ENCODE assay signal across 12 mouse cellular contexts in the genomic region with DNA sequence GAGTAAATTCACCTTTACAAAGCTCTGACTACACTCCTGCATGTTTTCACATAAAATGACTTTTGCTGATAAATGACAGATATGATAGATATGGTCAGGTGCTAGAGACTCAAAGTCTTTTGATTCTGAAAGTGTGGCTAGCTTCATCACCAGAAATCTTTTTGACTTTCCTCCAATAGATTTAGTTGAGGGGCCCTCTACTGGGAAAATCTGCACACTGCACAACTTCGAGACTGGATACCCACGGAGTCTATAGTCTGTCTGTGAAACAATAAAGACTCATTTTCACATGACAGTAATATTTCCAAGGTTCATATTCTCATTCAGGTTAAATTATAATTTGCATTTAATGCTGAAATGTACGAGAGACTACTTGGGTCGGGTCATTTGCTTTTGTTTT. TPM values are rescaled to one million over a fixed set of nuclear protein-coding genes. Genes with fewer than 3 reads are reported as not detected.
DNase-seq lines count a peak whose midpoint lies in the region; ATAC-seq and TF ChIP-seq lines count a peak whose summit lies in the region.
"Had no signal": no experiment of that assay in that cellular context is flagged by ENCODE, and none has a peak within 500 bp of the region (broad histone marks: within the 10 kb centered on the region; RNA-seq: fewer than 3 reads in every experiment).

No protein-coding gene starts in this region.

- no peaks in the 10 kb centered on the region for H3K4me1 ChIP-seq in hindbrain, postnatal 0 days (ENCODE audit: insufficient read depth, low read length)
- no peaks in the 10 kb centered on the region for H3K4me1 ChIP-seq in hindbrain, embryonic 13.5 days (replicated peaks)
- no peaks in the 10 kb centered on the region for H3K4me1 ChIP-seq in midbrain, embryonic 14.5 days (ENCODE audit: control insufficient read depth, insufficient read depth, low read length)
- H3K4me1 ChIP-seq in midbrain, embryonic 16.5 days (ENCODE audit: control insufficient read depth, insufficient read depth, low read length), result no peaks in the 10 kb centered on the region
- H3K4me1 ChIP-seq: heart, embryonic 12.5 days had no signal

- no peaks in the 10 kb centered on the region for H3K9me3 ChIP-seq in hindbrain, postnatal 0 days (ENCODE audit: low read length)
- H3K9me3 ChIP-seq in hindbrain, embryonic 13.5 days, result no peaks in the 10 kb centered on the region
- H3K9me3 ChIP-seq in midbrain, embryonic 14.5 days (ENCODE audit: control insufficient read depth, low read length), result no peaks in the 10 kb centered on the region
- H3K9me3 ChIP-seq in midbrain, embryonic 16.5 days (replicated peaks; ENCODE audit: control insufficient read depth, low read length, poor library complexity, severe bottlenecking), result no peaks in the 10 kb centered on the region
- H3K9me3 ChIP-seq: heart, embryonic 12.5 days had no signal

- peak; percentile 43 for TF ChIP-seq CTCF in hindbrain, postnatal 0 days (IDR thresholded peaks at IDR 0.05; ENCODE audit: low read depth)

- WGBS in hindbrain, postnatal 0 days, result 60% methylated on average over 4 of the region's 4 CpGs
- WGBS in hindbrain, embryonic 13.5 days, result 69% methylated on average over 4 of the region's 4 CpGs
- 65% methylated on average over 4 of the region's 4 CpGs for WGBS in midbrain, embryonic 14.5 days
- WGBS in midbrain, embryonic 16.5 days, result 69% methylated on average over 4 of the region's 4 CpGs

- no peak overlapping the region for H3K9ac ChIP-seq in hindbrain, postnatal 0 days (replicated peaks; ENCODE audit: low read length)
- H3K9ac ChIP-seq in hindbrain, embryonic 13.5 days, result no peak overlapping the region
- H3K9ac ChIP-seq in midbrain, embryonic 14.5 days (replicated peaks; ENCODE audit: low read length), result no peak overlapping the region
- no peak overlapping the region for H3K9ac ChIP-seq in midbrain, embryonic 16.5 days (ENCODE audit: low read depth, low read length)
- H3K9ac ChIP-seq: heart, embryonic 12.5 days had no signal

- no peaks in the 10 kb centered on the region for H3K27me3 ChIP-seq in hindbrain, postnatal 0 days (ENCODE audit: insufficient read depth, low read length)
- H3K27me3 ChIP-seq in hindbrain, embryonic 13.5 days, result no peaks in the 10 kb centered on the region
- no peaks in the 10 kb centered on the region for H3K27me3 ChIP-seq in midbrain, embryonic 14.5 days (ENCODE audit: control insufficient read depth, insufficient read depth, low read length)
- no peaks in the 10 kb centered on the region for H3K27me3 ChIP-seq in midbrain, embryonic 16.5 days (ENCODE audit: control insufficient read depth, insufficient read depth, low read depth, low read length)
- H3K27me3 ChIP-seq: heart, embryonic 12.5 days had no signal

- H3K27ac ChIP-seq in hindbrain, postnatal 0 days, result no peak overlapping the region
- H3K27ac ChIP-seq in hindbrain, embryonic 13.5 days, result no peak overlapping the region
- H3K27ac ChIP-seq in midbrain, embryonic 14.5 days (replicated peaks; ENCODE audit: low read depth, low read length), result no peak overlapping the region
- no peak overlapping the region for H3K27ac ChIP-seq in midbrain, embryonic 16.5 days (ENCODE audit: low read length)

- no peaks in the 10 kb centered on the region for H3K36me3 ChIP-seq in hindbrain, postnatal 0 days (ENCODE audit: insufficient read depth, low read length)
- H3K36me3 ChIP-seq in hindbrain, embryonic 13.5 days, result no peaks in the 10 kb centered on the region
- H3K36me3 ChIP-seq in midbrain, embryonic 14.5 days (ENCODE audit: control insufficient read depth, insufficient read depth, low read length), result no peaks in the 10 kb centered on the region
- H3K36me3 ChIP-seq in midbrain, embryonic 16.5 days (ENCODE audit: control insufficient read depth, insufficient read depth, low read length), result no peaks in the 10 kb centered on the region
- H3K36me3 ChIP-seq: heart, embryonic 12.5 days had no signal

- ATAC-seq in hindbrain, postnatal 0 days, result no peak
- no peak for ATAC-seq in hindbrain, embryonic 13.5 days (ENCODE audit: low FRiP score)
- ATAC-seq in midbrain, embryonic 14.5 days (ENCODE audit: low FRiP score, low TSS enrichment), result no peak
- no peak for ATAC-seq in midbrain, embryonic 16.5 days

- no peak overlapping the region for H3K4me3 ChIP-seq in hindbrain, postnatal 0 days (ENCODE audit: low read length)
- H3K4me3 ChIP-seq in hindbrain, embryonic 13.5 days, result no peak overlapping the region
- H3K4me3 ChIP-seq in midbrain, embryonic 14.5 days (replicated peaks; ENCODE audit: low read depth, low read length), result no peak overlapping the region
- no peak overlapping the region for H3K4me3 ChIP-seq in midbrain, embryonic 16.5 days (ENCODE audit: low read depth, low read length)
- H3K4me3 ChIP-seq: heart, embryonic 12.5 days had no signal

- DNase-seq in adrenal gland, postnatal 36 days, result peak; percentile 2
- DNase-seq in adrenal gland, adult 2 months, result no peak
- DNase-seq in hindbrain, postnatal 0 days (ENCODE audit: low spot score), result peak; percentile 33
- peak; percentile 48 for DNase-seq in midbrain, embryonic 14.5 days
- DNase-seq in right cerebral cortex, postnatal 14 days, result peak; percentile 13
- no peak for DNase-seq in urinary bladder, adult 18-20 months (ENCODE audit: low spot score in 2 of 2)
- DNase-seq: cerebellum, adult 9-10 months; thymus, postnatal 14 days had no signal

- H3K4me2 ChIP-seq in hindbrain, postnatal 0 days (ENCODE audit: low read depth, low read length), result no peak overlapping the region
- H3K4me2 ChIP-seq in hindbrain, embryonic 13.5 days, result no peak overlapping the region
- no peak overlapping the region for H3K4me2 ChIP-seq in midbrain, embryonic 14.5 days (ENCODE audit: low read length)
- H3K4me2 ChIP-seq in midbrain, embryonic 16.5 days (ENCODE audit: low read length), result no peak overlapping the region
- H3K4me2 ChIP-seq: heart, embryonic 12.5 days had no signal

RNA-seq across cellular contexts. Expression of gene Pnlip, which starts 9.8 kb away (rescaled TPM):
- total RNA-seq in adrenal gland, postnatal 36 days (2021), result under 1 TPM in 1 of 2 experiments, not detected in 1; 0.20 TPM
- under 1 TPM in 1 of 2 experiments, not detected in 1; 0.38 TPM for total RNA-seq in adrenal gland, adult 2 months (2021)
- 0.21 TPM in 1 of 2 replicates, not detected in the other for polyA plus RNA-seq in adrenal gland, adult 2 months (2012; rRNA removed)
- total RNA-seq in hindbrain, postnatal 0 days (2014; rRNA removed), result 0.65 and 1.3 TPM in 2 replicates
- 1.4 and 1.5 TPM in 2 replicates for polyA plus RNA-seq in hindbrain, postnatal 0 days (2015; fragmentation: Nextera tagmentation; extraction: Ambion mirVana)
- polyA plus RNA-seq in hindbrain, embryonic 13.5 days (2015; fragmentation: Nextera tagmentation; extraction: Ambion mirVana), result 0.47 and 0.71 TPM in 2 replicates
- 0.15 TPM in 1 of 2 replicates, not detected in the other for polyA plus RNA-seq in midbrain, embryonic 14.5 days (2014; fragmentation: Nextera tagmentation; extraction: Ambion mirVana)
- polyA plus RNA-seq in midbrain, embryonic 16.5 days (2015; fragmentation: Nextera tagmentation; extraction: Ambion mirVana), result 0.36 TPM in 1 of 2 replicates, not detected in the other
- polyA plus RNA-seq: heart, embryonic 12.5 days; liver, adult 2 months had no signal

Comparison
In these comparisons a context has a peak if more than half of its experiments do, and no peak if none do; other contexts are left out.
1. DNase-seq: peak in adrenal gland, postnatal 36 days (2 of 2), hindbrain, postnatal 0 days (single experiment), midbrain, embryonic 14.5 days (single experiment) and right cerebral cortex, postnatal 14 days (single experiment); none in adrenal gland, adult 2 months (single experiment) and urinary bladder, adult 18-20 months (0 of 2).